In the genomic region with DNA sequence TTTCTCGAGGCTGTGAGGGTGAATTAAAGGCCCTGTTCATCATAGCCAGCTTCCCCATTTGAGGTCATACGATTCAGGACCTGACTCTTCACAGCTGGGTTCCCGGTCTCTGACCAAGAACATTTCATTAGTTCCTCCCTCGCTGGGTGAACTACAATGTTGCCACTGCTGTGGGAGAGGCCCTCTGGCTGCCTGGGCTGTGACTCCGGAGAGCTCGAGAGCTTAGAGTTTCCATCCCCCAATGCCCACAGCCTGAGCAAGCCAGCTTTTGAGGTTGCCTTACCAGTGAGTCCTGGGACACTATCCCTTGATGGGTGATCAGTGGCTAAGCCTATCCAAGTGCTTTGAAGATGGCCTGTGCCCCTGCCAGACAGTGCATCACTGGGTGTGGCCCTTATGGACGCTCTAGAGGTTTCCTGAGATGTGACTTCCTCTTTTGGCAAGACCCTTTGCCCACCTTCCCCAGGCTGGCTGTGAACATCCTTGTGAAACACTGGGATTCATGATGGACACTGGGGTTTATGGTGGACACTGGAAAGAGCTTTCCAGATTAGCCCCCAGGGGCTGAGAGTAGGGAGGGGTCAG, we compare ENCODE assay signal across 8 mouse cellular contexts. TPM values are rescaled to one million over a fixed set of nuclear protein-coding genes. Genes with fewer than 3 reads are reported as not detected.
A peak's percentile ranks its signal among the peaks of the same experiment; 100 is the strongest.
DNase-seq lines count a peak whose midpoint lies in the region; ATAC-seq lines count a peak whose summit lies in the region.

No protein-coding gene starts in this region.

- H3K4me1 ChIP-seq in heart, embryonic 11.5 days (ENCODE audit: control insufficient read depth, insufficient read depth, low read length) = peaks cover 9% of the 10 kb centered on the region
- peaks cover 41% of the 10 kb centered on the region for H3K4me1 ChIP-seq in liver, embryonic 12.5 days

- no peak overlapping the region for H3K4me3 ChIP-seq in heart, embryonic 11.5 days (ENCODE audit: low read depth, low read length)
- H3K4me3 ChIP-seq in liver, embryonic 12.5 days = no peak overlapping the region

- DNase-seq in heart, adult 8-10 months (ENCODE audit: low spot score) = no peak
- DNase-seq in brain, adult 2 months (ENCODE audit: low read depth, low spot score) = peak; percentile 24
- no peak for DNase-seq in gastrocnemius, postnatal 25 days
- no peak for DNase-seq in urinary bladder, postnatal 10 days (ENCODE audit: low spot score)
- DNase-seq in right cerebral cortex, postnatal 10 days (ENCODE audit: low spot score in 2 of 2) = no peak

- WGBS in heart, embryonic 11.5 days (ENCODE audit: insufficient replicate concordance) = 67% methylated on average over 7 of the region's 7 CpGs
- WGBS in liver, embryonic 12.5 days (ENCODE audit: insufficient replicate concordance) = 30% methylated on average over 7 of the region's 7 CpGs

- H3K27ac ChIP-seq in heart, embryonic 11.5 days (ENCODE audit: low read depth, low read length) = no peak overlapping the region
- H3K27ac ChIP-seq in liver, embryonic 12.5 days = no peak overlapping the region

- H3K9ac ChIP-seq in heart, embryonic 11.5 days (ENCODE audit: low read depth, low read length) = no peak overlapping the region
- H3K9ac ChIP-seq in liver, embryonic 12.5 days = no peak overlapping the region

- H3K27me3 ChIP-seq in heart, embryonic 11.5 days (ENCODE audit: control insufficient read depth, insufficient read depth, low read length) = no peaks in the 10 kb centered on the region
- H3K27me3 ChIP-seq in liver, embryonic 12.5 days (replicated peaks) = no peaks in the 10 kb centered on the region; the same call in 1 of the 2 replicates

- H3K4me2 ChIP-seq in heart, embryonic 11.5 days = peak overlapping the region; percentile 93
- H3K4me2 ChIP-seq in liver, embryonic 12.5 days = peak overlapping the region; percentile 85

- no peaks in the 10 kb centered on the region for H3K9me3 ChIP-seq in heart, embryonic 11.5 days (replicated peaks; ENCODE audit: control insufficient read depth, low read length)
- no peaks in the 10 kb centered on the region for H3K9me3 ChIP-seq in liver, embryonic 12.5 days (replicated peaks)

- no peak for ATAC-seq in heart, embryonic 11.5 days (replicated peaks; ENCODE audit: insufficient number of reproducible peaks, low FRiP score, low TSS enrichment)
- no peak for ATAC-seq in liver, embryonic 12.5 days
- ATAC-seq in monocyte, adult 5-6 weeks (replicated peaks; ENCODE audit: insufficient number of reproducible peaks, low FRiP score, low TSS enrichment, poor library complexity, severe bottlenecking) = peak; percentile 81

- H3K36me3 ChIP-seq in heart, embryonic 11.5 days (ENCODE audit: control insufficient read depth, insufficient read depth, low read length) = peaks cover 6% of the 10 kb centered on the region; the same call in 1 of the 2 replicates
- peaks cover 20% of the 10 kb centered on the region for H3K36me3 ChIP-seq in liver, embryonic 12.5 days

RNA-seq across cellular contexts. Expression of a gene that starts 2.1 kb away (rescaled TPM):
- 18.2 and 18.9 TPM in 2 replicates for polyA plus RNA-seq in heart, embryonic 11.5 days (2014; fragmentation: Nextera tagmentation; extraction: Ambion mirVana)
- 10 to 100 TPM; 12.3 to 17.2 (median 15.6) TPM for total RNA-seq in heart, adult 8-10 months (2022)
- polyA plus RNA-seq in liver, embryonic 12.5 days (2016; fragmentation: Nextera tagmentation; extraction: Ambion mirVana) = 30.8 and 31.4 TPM in 2 replicates
- total RNA-seq in monocyte, adult 5-6 weeks (2017) = 29.4 to 38.3 TPM (median 34.3 TPM) in 3 replicates
- total RNA-seq in gastrocnemius, postnatal 25 days (2021) = 10 to 100 TPM; 16.4 to 18.2 TPM

RNA-seq across cellular contexts. Expression of a gene that starts 21.4 kb away (rescaled TPM):
- polyA plus RNA-seq in heart, embryonic 11.5 days (2014; fragmentation: Nextera tagmentation; extraction: Ambion mirVana) = 246 and 248 TPM in 2 replicates
- total RNA-seq in heart, adult 8-10 months (2022) = 1 to 10 TPM; 1.7 to 2.8 (median 2.2) TPM
- polyA plus RNA-seq in liver, embryonic 12.5 days (2016; fragmentation: Nextera tagmentation; extraction: Ambion mirVana) = 40.7 and 46.7 TPM in 2 replicates
- total RNA-seq in monocyte, adult 5-6 weeks (2017) = not detected in 3 replicates
- total RNA-seq in gastrocnemius, postnatal 25 days (2021) = 10 to 100 TPM; 11.9 to 13.3 TPM

RNA-seq across cellular contexts. Expression of a gene that starts 27.8 kb away (rescaled TPM):
- polyA plus RNA-seq in heart, embryonic 11.5 days (2014; fragmentation: Nextera tagmentation; extraction: Ambion mirVana) = 760 and 778 TPM in 2 replicates
- total RNA-seq in heart, adult 8-10 months (2022) = 1,000 to 10,000 TPM; 1,293 to 1,379 (median 1,312) TPM
- 241 and 248 TPM in 2 replicates for polyA plus RNA-seq in liver, embryonic 12.5 days (2016; fragmentation: Nextera tagmentation; extraction: Ambion mirVana)
- total RNA-seq in monocyte, adult 5-6 weeks (2017) = 122 to 131 TPM (median 125 TPM) in 3 replicates
- total RNA-seq in gastrocnemius, postnatal 25 days (2021) = 100 to 1,000 TPM; 613 to 621 TPM
